Mouse (Mus musculus): ENCODE measurements at regions not wholly inside any gene's neighbourhood (a gene's known extent, or its start where the extent isn't known, plus 50 kb on each side); places are given as distances from the start of the nearest gene placed in this dataset.
A peak's percentile ranks its signal among the peaks of the same experiment; 100 is the strongest.

DNA sequence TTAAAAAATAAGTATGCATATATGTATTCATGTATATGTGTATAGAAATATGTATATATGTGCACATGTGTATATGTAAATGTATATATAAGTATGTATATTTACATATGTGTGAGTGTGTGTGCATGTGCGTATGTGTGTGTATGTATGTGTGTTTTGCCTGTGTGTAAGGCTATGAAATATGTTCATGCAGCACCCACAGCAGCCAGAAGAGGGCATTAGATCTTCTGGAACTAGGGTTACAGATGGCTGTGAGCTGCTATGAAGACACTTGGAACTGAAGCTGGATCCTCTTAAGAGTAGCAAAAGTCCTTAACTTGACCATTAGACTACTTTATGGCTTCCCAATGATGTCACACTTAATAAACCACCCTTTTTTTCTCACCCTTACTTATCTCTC is 166.2 kb upstream of the Nampt start:
- Histone ChIP-seq H3K36me3 (ENCODE audit: insufficient read depth, low read length) (no peaks in the 10 kb centered on the region), H3K4me3 (ENCODE audit: low read depth, low read length) (no peak overlapping the region), H3K4me1 (ENCODE audit: insufficient read depth, low read length) (no peaks in the 10 kb centered on the region), H3K9me3 (ENCODE audit: low read length) (no peaks in the 10 kb centered on the region), H3K27ac (ENCODE audit: low read depth, low read length) (no peak overlapping the region), H3K27me3 (ENCODE audit: insufficient read depth, low read length) (no peaks in the 10 kb centered on the region), H3K4me2 (ENCODE audit: low read depth, low read length, poor library complexity, severe bottlenecking) (no peak overlapping the region), H3K9ac (replicated peaks; ENCODE audit: low read length, poor library complexity, severe bottlenecking) (no peak overlapping the region)
- 100% methylated on average over 1 of the region's 1 CpGs for WGBS
- TF ChIP-seq CTCF (IDR thresholded peaks at IDR 0.05): peak; percentile 21; the same call in 1 of the 2 replicates
- DNase-seq (ENCODE audit: low spot score) (no peak), ATAC-seq (ENCODE audit: low FRiP score) (no peak)

DNA sequence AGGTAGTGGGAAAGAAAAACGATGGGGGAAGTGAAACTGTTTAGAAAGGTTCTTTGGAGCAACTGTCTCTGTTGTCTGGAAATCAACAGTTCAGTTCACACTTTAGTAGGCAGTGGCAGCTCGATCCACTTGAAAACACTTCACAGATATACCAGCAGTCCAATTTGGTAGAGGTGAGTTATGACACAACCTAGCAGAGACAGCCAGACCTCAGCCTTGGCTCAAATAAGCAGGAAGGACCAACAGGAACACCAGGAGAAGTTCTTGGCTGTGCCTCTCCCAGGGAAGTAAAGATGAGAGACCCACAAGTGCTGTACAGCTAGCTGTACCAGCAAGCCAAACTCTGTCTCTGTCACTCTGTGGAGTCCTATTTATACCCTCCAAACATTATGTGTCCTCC is 163.2 kb upstream of the Nampt start:
- Histone ChIP-seq H3K4me3 (ENCODE audit: low read depth, low read length) (no peak overlapping the region), H3K9ac (replicated peaks; ENCODE audit: low read length, poor library complexity, severe bottlenecking) (no peak overlapping the region), H3K27me3 (ENCODE audit: insufficient read depth, low read length) (no peaks in the 10 kb centered on the region), H3K9me3 (ENCODE audit: low read length) (no peaks in the 10 kb centered on the region), H3K4me2 (ENCODE audit: low read depth, low read length, poor library complexity, severe bottlenecking) (no peak overlapping the region), H3K27ac (ENCODE audit: low read depth, low read length) (no peak overlapping the region), H3K36me3 (ENCODE audit: insufficient read depth, low read length) (no peaks in the 10 kb centered on the region), H3K4me1 (ENCODE audit: insufficient read depth, low read length) (no peaks in the 10 kb centered on the region)
- 72% methylated on average over 2 of the region's 2 CpGs for WGBS
- DNase-seq (ENCODE audit: low spot score) (no peak), ATAC-seq (ENCODE audit: low FRiP score) (no peak)
- TF ChIP-seq CTCF (IDR thresholded peaks at IDR 0.05): no peak

DNA sequence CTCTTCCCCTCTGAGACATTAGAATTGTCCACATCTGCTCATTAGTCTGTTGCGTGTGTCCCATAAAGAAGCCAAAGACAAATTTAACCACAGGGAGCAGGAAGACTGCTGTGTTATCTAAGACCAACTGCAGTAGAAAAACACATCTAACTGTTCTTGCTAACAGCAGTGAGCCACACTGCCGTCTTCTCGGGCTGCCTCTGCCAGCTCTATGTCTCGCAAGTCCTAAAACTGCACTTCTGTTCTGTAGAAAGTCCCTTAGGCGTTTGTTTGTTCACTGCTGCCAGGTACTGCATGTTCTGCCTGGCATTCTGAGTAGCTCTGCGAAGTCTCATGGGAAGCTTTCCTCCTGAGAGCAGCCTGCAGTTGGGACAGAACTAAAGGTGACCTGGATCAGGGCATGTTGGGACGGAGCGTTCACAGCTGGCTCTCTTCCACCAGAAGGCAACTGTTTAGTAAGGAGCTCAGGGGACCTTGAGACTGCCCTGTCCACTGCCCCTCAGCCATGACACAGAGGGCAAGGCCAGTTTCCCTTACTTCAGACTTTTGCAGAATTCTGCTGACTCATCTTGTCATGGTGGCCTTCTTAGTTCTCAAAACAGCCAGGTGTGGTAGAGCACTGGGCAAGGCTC is 157.4 kb upstream of the Nampt start:
- H3K4me3 ChIP-seq (ENCODE audit: low read depth, low read length): no peak overlapping the region
- H3K9me3 ChIP-seq (ENCODE audit: low read length): no peaks in the 10 kb centered on the region
- H3K4me2 ChIP-seq (ENCODE audit: low read depth, low read length, poor library complexity, severe bottlenecking): no peak overlapping the region
- H3K9ac ChIP-seq (replicated peaks; ENCODE audit: low read length, poor library complexity, severe bottlenecking): no peak overlapping the region
- no peaks in the 10 kb centered on the region for H3K4me1 ChIP-seq (ENCODE audit: insufficient read depth, low read length)
- H3K36me3 ChIP-seq (ENCODE audit: insufficient read depth, low read length): no peaks in the 10 kb centered on the region
- ATAC-seq (ENCODE audit: low FRiP score): no peak
- TF ChIP-seq CTCF (IDR thresholded peaks at IDR 0.05): no peak
- 83% methylated on average over 8 of the region's 8 CpGs for WGBS
- H3K27me3 ChIP-seq (ENCODE audit: insufficient read depth, low read length): no peaks in the 10 kb centered on the region
- no peak overlapping the region for H3K27ac ChIP-seq (ENCODE audit: low read depth, low read length)
- DNase-seq (ENCODE audit: low spot score): no peak

DNA sequence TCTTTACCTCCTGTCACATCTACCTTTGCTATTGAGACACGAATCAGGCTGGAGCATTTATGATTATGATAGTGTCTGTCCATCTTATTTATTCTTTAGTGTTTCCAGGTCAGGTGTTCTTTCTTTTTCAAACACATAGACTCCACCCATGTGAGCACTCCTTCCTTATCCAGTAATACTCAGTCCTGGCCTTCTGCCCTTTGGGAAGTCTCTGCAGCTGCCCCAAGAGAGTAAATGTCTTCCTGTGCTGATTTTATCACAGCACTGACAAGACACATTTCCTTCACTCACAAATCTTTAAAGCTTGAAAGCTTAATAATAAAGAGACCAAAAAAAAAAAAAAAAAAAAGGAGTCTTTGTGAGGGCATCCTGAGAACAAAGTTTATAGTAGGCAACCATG is 153.3 kb upstream of the Nampt start:
- Histone ChIP-seq H3K4me2 (ENCODE audit: low read depth, low read length, poor library complexity, severe bottlenecking) (no peak overlapping the region), H3K9ac (replicated peaks; ENCODE audit: low read length, poor library complexity, severe bottlenecking) (no peak overlapping the region), H3K4me1 (ENCODE audit: insufficient read depth, low read length) (no peaks in the 10 kb centered on the region), H3K9me3 (ENCODE audit: low read length) (no peaks in the 10 kb centered on the region), H3K27ac (ENCODE audit: low read depth, low read length) (no peak overlapping the region), H3K27me3 (ENCODE audit: insufficient read depth, low read length) (no peaks in the 10 kb centered on the region), H3K4me3 (ENCODE audit: low read depth, low read length) (no peak overlapping the region), H3K36me3 (ENCODE audit: insufficient read depth, low read length) (no peaks in the 10 kb centered on the region)
- TF ChIP-seq CTCF (IDR thresholded peaks at IDR 0.05): no peak
- ATAC-seq (ENCODE audit: low FRiP score) (no peak), DNase-seq (ENCODE audit: low spot score) (no peak)
- 80% methylated on average over 1 of the region's 1 CpGs for WGBS

DNA sequence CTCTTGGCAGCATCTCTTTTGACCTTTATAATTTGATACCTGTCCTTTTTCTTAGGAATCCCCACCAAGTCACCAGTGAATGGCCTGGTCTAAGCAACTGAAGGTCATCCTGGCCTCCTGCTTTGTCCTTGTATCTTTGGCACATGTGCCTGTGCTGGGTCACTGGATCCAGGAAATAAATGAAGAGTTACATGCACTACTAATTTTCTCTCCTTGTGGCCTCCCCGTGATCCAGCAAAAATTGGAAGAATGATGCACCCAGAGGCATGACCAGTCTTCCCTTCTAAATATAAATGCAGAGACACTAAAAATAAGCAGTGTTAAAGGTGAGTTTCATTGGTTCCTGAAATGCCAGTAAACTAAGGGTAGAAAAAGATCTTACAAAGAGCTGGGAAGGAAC is 141.4 kb upstream of the Nampt start:
- 82% methylated on average over 1 of the region's 1 CpGs for WGBS
- ATAC-seq (ENCODE audit: low FRiP score): no peak
- no peak for TF ChIP-seq CTCF (IDR thresholded peaks at IDR 0.05)
- no peak overlapping the region for H3K4me3 ChIP-seq (ENCODE audit: low read depth, low read length)
- H3K9ac ChIP-seq (replicated peaks; ENCODE audit: low read length, poor library complexity, severe bottlenecking): no peak overlapping the region
- no peak overlapping the region for H3K27ac ChIP-seq (ENCODE audit: low read depth, low read length)
- H3K4me2 ChIP-seq (ENCODE audit: low read depth, low read length, poor library complexity, severe bottlenecking): no peak overlapping the region
- no peaks in the 10 kb centered on the region for H3K27me3 ChIP-seq (ENCODE audit: insufficient read depth, low read length)
- H3K4me1 ChIP-seq (ENCODE audit: insufficient read depth, low read length): no peaks in the 10 kb centered on the region
- no peak for DNase-seq (ENCODE audit: low spot score)
- H3K36me3 ChIP-seq (ENCODE audit: insufficient read depth, low read length): no peaks in the 10 kb centered on the region
- H3K9me3 ChIP-seq (ENCODE audit: low read length): no peaks in the 10 kb centered on the region

DNA sequence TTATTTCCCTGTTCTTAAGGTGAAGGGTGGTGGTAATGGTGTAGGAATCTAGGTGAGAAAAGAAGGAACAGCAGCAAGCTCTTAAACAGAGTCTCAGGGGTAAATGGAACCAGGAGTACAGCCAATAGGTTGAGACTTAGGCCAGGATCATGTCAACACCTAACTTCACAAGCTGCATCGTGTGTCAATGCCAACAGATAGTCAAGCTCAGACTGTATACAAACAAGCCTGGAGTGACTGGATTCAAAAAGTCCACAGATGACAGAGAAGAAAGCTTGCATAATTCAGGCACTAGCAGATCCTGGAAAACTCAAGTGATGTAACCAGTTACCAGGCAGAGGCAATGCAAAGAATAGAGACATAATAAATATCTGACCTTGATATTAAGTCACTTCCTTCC is 140.6 kb upstream of the Nampt start:
- 68% methylated on average over 1 of the region's 1 CpGs for WGBS

More for the DNA sequence above, 140.6 kb upstream of the Nampt start:
- Histone ChIP-seq H3K9ac (replicated peaks; ENCODE audit: low read length, poor library complexity, severe bottlenecking) (no peak overlapping the region), H3K9me3 (ENCODE audit: low read length) (no peaks in the 10 kb centered on the region), H3K27ac (ENCODE audit: low read depth, low read length) (no peak overlapping the region), H3K27me3 (ENCODE audit: insufficient read depth, low read length) (no peaks in the 10 kb centered on the region), H3K36me3 (ENCODE audit: insufficient read depth, low read length) (no peaks in the 10 kb centered on the region), H3K4me3 (ENCODE audit: low read depth, low read length) (no peak overlapping the region), H3K4me1 (ENCODE audit: insufficient read depth, low read length) (no peaks in the 10 kb centered on the region), H3K4me2 (ENCODE audit: low read depth, low read length, poor library complexity, severe bottlenecking) (no peak overlapping the region)
- DNase-seq (ENCODE audit: low spot score) (no peak), ATAC-seq (ENCODE audit: low FRiP score) (no peak)
- TF ChIP-seq CTCF (IDR thresholded peaks at IDR 0.05): no peak

All from midbrain, postnatal 0 days (tissue).